In the genomic region with DNA sequence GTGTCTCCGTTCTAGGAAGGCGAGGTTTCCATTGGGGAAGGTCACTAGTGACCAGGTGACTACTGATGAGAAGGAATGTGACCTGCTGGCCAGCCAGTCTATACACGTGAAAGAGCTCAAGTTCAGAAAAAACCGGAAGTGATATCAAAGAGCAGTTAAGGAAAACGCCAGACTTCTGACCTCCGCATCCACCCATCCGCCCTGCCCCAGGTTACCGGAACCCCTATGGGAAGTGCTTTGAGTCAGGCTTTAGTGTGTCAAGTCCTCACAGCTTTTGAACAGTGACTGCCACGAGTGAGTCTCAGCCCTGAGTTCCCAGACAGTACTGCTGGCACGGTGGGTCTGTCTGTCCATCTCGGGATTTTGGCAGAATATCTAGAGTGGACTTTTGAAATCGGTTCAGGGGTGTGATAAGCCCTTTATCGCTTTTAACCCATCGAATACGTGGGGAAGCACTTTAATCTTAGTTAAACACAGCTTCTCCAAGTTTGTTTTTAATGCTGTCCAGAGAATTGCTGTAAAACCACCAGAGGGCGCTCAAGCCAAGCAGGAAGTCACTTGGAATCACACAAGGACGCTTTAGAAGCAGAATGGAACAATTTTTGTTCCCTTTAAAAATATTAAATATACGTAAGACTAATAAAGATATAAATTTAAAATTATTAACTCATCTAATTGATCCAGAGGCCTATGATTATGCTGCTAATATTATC, we compare ENCODE assay signal across 9 mouse cellular contexts. TPM values are rescaled to one million over a fixed set of nuclear protein-coding genes. Genes with fewer than 3 reads are reported as not detected.
DNase-seq lines count a peak whose midpoint lies in the region; ATAC-seq lines count a peak whose summit lies in the region.
"Had no signal": no experiment of that assay in that cellular context is flagged by ENCODE, and none has a peak within 500 bp of the region (broad histone marks: within the 10 kb centered on the region; RNA-seq: fewer than 3 reads in every experiment).

No protein-coding gene starts in this region.

- H3K9ac ChIP-seq in hindbrain, embryonic 12.5 days: no peak overlapping the region
- peak overlapping the region; percentile 40; the same call in 1 of the 2 replicates for H3K9ac ChIP-seq in stomach, embryonic 16.5 days (ENCODE audit: low read length)
- H3K9ac ChIP-seq: neural tube, embryonic 12.5 days had no signal

- no peaks in the 10 kb centered on the region for H3K4me1 ChIP-seq in hindbrain, embryonic 10.5 days (replicated peaks)
- H3K4me1 ChIP-seq in hindbrain, embryonic 12.5 days: no peaks in the 10 kb centered on the region
- H3K4me1 ChIP-seq in stomach, embryonic 16.5 days (ENCODE audit: control insufficient read depth, insufficient read depth, low read length): no peaks in the 10 kb centered on the region

- H3K4me2 ChIP-seq in hindbrain, embryonic 12.5 days (replicated peaks): no peak overlapping the region
- H3K4me2 ChIP-seq in stomach, embryonic 16.5 days (ENCODE audit: low read depth, low read length): peak overlapping the region; percentile 41
- H3K4me2 ChIP-seq: neural tube, embryonic 12.5 days had no signal

- H3K27me3 ChIP-seq in hindbrain, embryonic 10.5 days (ENCODE audit: insufficient read depth, poor library complexity, severe bottlenecking): no peaks in the 10 kb centered on the region
- H3K27me3 ChIP-seq in hindbrain, embryonic 12.5 days: no peaks in the 10 kb centered on the region
- no peaks in the 10 kb centered on the region for H3K27me3 ChIP-seq in stomach, embryonic 16.5 days (ENCODE audit: control insufficient read depth, insufficient read depth, low read length)
- H3K27me3 ChIP-seq: neural tube, embryonic 12.5 days had no signal

- H3K36me3 ChIP-seq in hindbrain, embryonic 10.5 days: peaks cover 38% of the 10 kb centered on the region
- peaks cover 17% of the 10 kb centered on the region for H3K36me3 ChIP-seq in hindbrain, embryonic 12.5 days
- 0 out of 2 replicates have a peak, but pooled peaks cover 6% of the 10 kb centered on the region for H3K36me3 ChIP-seq in stomach, embryonic 16.5 days (ENCODE audit: control insufficient read depth, insufficient read depth, low read length)

- ATAC-seq in hindbrain, embryonic 12.5 days (ENCODE audit: low FRiP score): no peak; the same call in 1 of the 2 replicates
- no peak for ATAC-seq in stomach, embryonic 16.5 days (ENCODE audit: insufficient read depth, low FRiP score)

- H3K9me3 ChIP-seq in hindbrain, embryonic 10.5 days: no peaks in the 10 kb centered on the region
- H3K9me3 ChIP-seq in hindbrain, embryonic 12.5 days (replicated peaks): no peaks in the 10 kb centered on the region
- no peaks in the 10 kb centered on the region for H3K9me3 ChIP-seq in stomach, embryonic 16.5 days (replicated peaks; ENCODE audit: control insufficient read depth, low read length)
- H3K9me3 ChIP-seq: neural tube, embryonic 12.5 days had no signal

- WGBS in hindbrain, embryonic 10.5 days: 33% methylated on average over 18 of the region's 18 CpGs
- WGBS in hindbrain, embryonic 12.5 days: 31% methylated on average over 18 of the region's 18 CpGs
- 25% methylated on average over 18 of the region's 18 CpGs for WGBS in stomach, embryonic 16.5 days

- intact Hi-C loops in left cerebral cortex, postnatal 4 days (cut with DNase I): loop anchor here (10.0 kb wide), 1 partner anchor 1021 kb away; no protein-coding TSS in a partner anchor

- peak; percentile 62 for DNase-seq in hindbrain, embryonic 10.5 days (ENCODE audit: low spot score)
- DNase-seq in adrenal gland, postnatal 36 days: peak; percentile 55 to 75
- DNase-seq in forelimb bud, embryonic 11.5 days (ENCODE audit: low read depth, low spot score): peak; percentile 81
- peak; percentile 81 for DNase-seq in induced T-regulatory cell, adult 2 months (ENCODE audit: low read depth)
- peak; percentile 56 for DNase-seq in left cerebral cortex, postnatal 4 days
- DNase-seq in mesoderm, embryonic 11.5 days (ENCODE audit: low read depth, low spot score): peak; percentile 82

- no peak overlapping the region for H3K4me3 ChIP-seq in hindbrain, embryonic 10.5 days
- H3K4me3 ChIP-seq in hindbrain, embryonic 12.5 days: no peak overlapping the region
- H3K4me3 ChIP-seq in stomach, embryonic 16.5 days (replicated peaks; ENCODE audit: low read length): no peak overlapping the region
- H3K4me3 ChIP-seq: neural tube, embryonic 12.5 days had no signal

- H3K27ac ChIP-seq in hindbrain, embryonic 10.5 days: no peak overlapping the region
- H3K27ac ChIP-seq in hindbrain, embryonic 12.5 days: no peak overlapping the region
- no peak overlapping the region for H3K27ac ChIP-seq in stomach, embryonic 16.5 days (ENCODE audit: low read length)
- H3K27ac ChIP-seq: neural tube, embryonic 12.5 days had no signal

RNA-seq across cellular contexts. Expression of a gene that starts 6.9 kb away (rescaled TPM):
- 50.5 and 64.5 TPM in 2 replicates for polyA plus RNA-seq in hindbrain, embryonic 10.5 days (2016; fragmentation: Nextera tagmentation; extraction: Ambion mirVana)
- 46.9 and 48.0 TPM in 2 replicates for polyA plus RNA-seq in hindbrain, embryonic 12.5 days (2016; fragmentation: Nextera tagmentation; extraction: Ambion mirVana)
- 10 to 100 TPM; 25.3 to 26.3 TPM for total RNA-seq in adrenal gland, postnatal 36 days (2021)
- 10 to 100 TPM; 14.1 to 17.2 TPM for total RNA-seq in left cerebral cortex, postnatal 4 days (2021)
- 50.3 and 53.7 TPM in 2 replicates for polyA plus RNA-seq in stomach, embryonic 16.5 days (2015; fragmentation: Nextera tagmentation; extraction: Ambion mirVana)

RNA-seq across cellular contexts. Expression of a gene that starts 31.9 kb away (rescaled TPM):
- 0.99 and 1.1 TPM in 2 replicates for polyA plus RNA-seq in hindbrain, embryonic 10.5 days (2016; fragmentation: Nextera tagmentation; extraction: Ambion mirVana)
- polyA plus RNA-seq in hindbrain, embryonic 12.5 days (2016; fragmentation: Nextera tagmentation; extraction: Ambion mirVana): 0.96 and 1.9 TPM in 2 replicates
- total RNA-seq in adrenal gland, postnatal 36 days (2021): 1 to 10 TPM; 3.4 to 3.6 TPM
- total RNA-seq in left cerebral cortex, postnatal 4 days (2021): under 1 TPM; 0.44 to 0.52 TPM
- polyA plus RNA-seq in stomach, embryonic 16.5 days (2015; fragmentation: Nextera tagmentation; extraction: Ambion mirVana): 1.1 TPM in 2 replicates

RNA-seq across cellular contexts. Expression of a gene that starts 32.4 kb away (rescaled TPM):
- 93.9 and 95.2 TPM in 2 replicates for polyA plus RNA-seq in hindbrain, embryonic 10.5 days (2016; fragmentation: Nextera tagmentation; extraction: Ambion mirVana)
- polyA plus RNA-seq in hindbrain, embryonic 12.5 days (2016; fragmentation: Nextera tagmentation; extraction: Ambion mirVana): 71.5 and 78.8 TPM in 2 replicates
- total RNA-seq in adrenal gland, postnatal 36 days (2021): 100 to 1,000 TPM; 132 to 159 TPM
- 10 to 100 TPM; 41.2 to 46.1 TPM for total RNA-seq in left cerebral cortex, postnatal 4 days (2021)
- polyA plus RNA-seq in stomach, embryonic 16.5 days (2015; fragmentation: Nextera tagmentation; extraction: Ambion mirVana): 126 and 145 TPM in 2 replicates
